Comparison of ENCODE assay signal across 17 mouse cellular contexts in the genomic region with DNA sequence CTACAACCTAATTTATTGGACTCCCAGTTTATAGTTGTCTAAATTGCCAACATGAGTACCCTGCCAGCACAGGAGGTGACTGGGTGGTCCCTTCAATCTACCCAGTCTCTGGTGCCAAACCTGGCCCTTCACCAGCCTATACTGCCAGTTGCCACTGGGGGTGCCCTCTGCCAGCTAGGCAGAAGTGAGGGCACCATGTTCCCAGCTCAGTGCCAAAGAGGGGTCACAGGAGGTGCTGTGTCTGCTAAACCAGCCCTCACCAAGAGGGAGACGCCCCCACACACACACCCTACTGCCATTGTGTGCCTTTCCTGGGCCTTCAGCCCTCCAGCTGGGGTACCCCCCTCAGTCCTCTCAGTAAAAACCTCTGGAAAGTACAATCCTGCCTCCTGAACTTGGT. TPM values are rescaled to one million over a fixed set of nuclear protein-coding genes. Genes with fewer than 3 reads are reported as not detected.
A peak's percentile ranks its signal among the peaks of the same experiment; 100 is the strongest.
DNase-seq lines count a peak whose midpoint lies in the region; ATAC-seq and TF ChIP-seq lines count a peak whose summit lies in the region.
"Had no signal": no experiment of that assay in that cellular context is flagged by ENCODE, and none has a peak within 500 bp of the region (broad histone marks: within the 10 kb centered on the region; RNA-seq: fewer than 3 reads in every experiment).

No protein-coding gene starts in this region.

- H3K4me2 ChIP-seq in liver, postnatal 0 days (ENCODE audit: low read depth, low read length), result no peak overlapping the region
- no peak overlapping the region for H3K4me2 ChIP-seq in liver, embryonic 12.5 days
- no peak overlapping the region for H3K4me2 ChIP-seq in hindbrain, embryonic 11.5 days (replicated peaks; ENCODE audit: low read depth, low read length)
- H3K4me2 ChIP-seq: limb, embryonic 12.5 days; neural tube, embryonic 12.5 days had no signal

- no peak for DNase-seq in heart, adult 2 months
- DNase-seq in heart, postnatal 36 days, result no peak
- no peak for DNase-seq in liver, postnatal 0 days
- peak; percentile 28 to 35 for DNase-seq in B cell, adult 2 months
- DNase-seq in frontal cortex, adult 2 months (ENCODE audit: extremely low spot score in 1 of 2, low spot score in 1 of 2), result no peak
- no peak for DNase-seq in hindbrain, embryonic 11.5 days (ENCODE audit: low spot score)
- DNase-seq: adrenal gland, adult 2 months; cerebellum, adult 9-11 months; heart, adult 18-20 months; heart, postnatal 10 days; kidney, postnatal 10 days had no signal

- H3K9ac ChIP-seq in heart, adult 2 months (ENCODE audit: low read depth, low read length), result no peak overlapping the region
- no peak overlapping the region for H3K9ac ChIP-seq in liver, postnatal 0 days (replicated peaks)
- H3K9ac ChIP-seq in liver, embryonic 12.5 days, result no peak overlapping the region
- H3K9ac ChIP-seq in hindbrain, embryonic 11.5 days (ENCODE audit: low read depth, low read length), result no peak overlapping the region
- H3K9ac ChIP-seq: limb, embryonic 12.5 days; neural tube, embryonic 12.5 days had no signal

- no peaks in the 10 kb centered on the region for H3K79me2 ChIP-seq in heart, adult 2 months (replicated peaks; ENCODE audit: control insufficient read depth, insufficient read depth, low read length)

- H3K4me3 ChIP-seq in heart, adult 2 months, result no peak overlapping the region
- no peak overlapping the region for H3K4me3 ChIP-seq in liver, postnatal 0 days (ENCODE audit: low read depth, low read length)
- H3K4me3 ChIP-seq in liver, embryonic 12.5 days, result no peak overlapping the region
- no peak overlapping the region for H3K4me3 ChIP-seq in bone marrow, adult 2 months (replicated peaks; ENCODE audit: control insufficient read depth, low read depth, low read length)
- no peak overlapping the region for H3K4me3 ChIP-seq in hindbrain, embryonic 11.5 days (ENCODE audit: low read depth, low read length)
- H3K4me3 ChIP-seq: limb, embryonic 12.5 days; neural tube, embryonic 12.5 days had no signal

- no peak for TF ChIP-seq EP300 in heart, adult 2 months (IDR thresholded peaks at IDR 0.05; ENCODE audit: insufficient read depth, low read depth, low read length)
- TF ChIP-seq EP300 in liver, postnatal 0 days (IDR thresholded peaks at IDR 0.05; ENCODE audit: low read depth), result no peak

- no peak for TF ChIP-seq POLR2A in heart, adult 2 months (IDR thresholded peaks at IDR 0.05; ENCODE audit: insufficient read depth, low read depth, low read length)
- TF ChIP-seq POLR2A in bone marrow, adult 2 months (IDR thresholded peaks at IDR 0.05; ENCODE audit: borderline replicate concordance, control insufficient read depth, low read depth, low read length), result no peak

- TF ChIP-seq CTCF in heart, adult 2 months (IDR thresholded peaks at IDR 0.05), result peak; percentile 36
- TF ChIP-seq CTCF in liver, postnatal 0 days (IDR thresholded peaks at IDR 0.05; ENCODE audit: low read depth), result peak; percentile 46
- peak; percentile 31; the same call in 1 of the 2 replicates for TF ChIP-seq CTCF in bone marrow, adult 2 months (IDR thresholded peaks at IDR 0.05; ENCODE audit: control insufficient read depth, insufficient read depth, low read length)

- no peaks in the 10 kb centered on the region for H3K9me3 ChIP-seq in liver, postnatal 0 days (ENCODE audit: low read length)
- H3K9me3 ChIP-seq in liver, embryonic 12.5 days (replicated peaks), result no peaks in the 10 kb centered on the region
- no peaks in the 10 kb centered on the region for H3K9me3 ChIP-seq in hindbrain, embryonic 11.5 days (ENCODE audit: control insufficient read depth, low read length)
- H3K9me3 ChIP-seq: limb, embryonic 12.5 days; neural tube, embryonic 12.5 days had no signal

- no peaks in the 10 kb centered on the region for H3K27me3 ChIP-seq in heart, adult 2 months (ENCODE audit: control insufficient read depth, insufficient read depth, low read length)
- H3K27me3 ChIP-seq in liver, postnatal 0 days (ENCODE audit: insufficient read depth, low read length), result no peaks in the 10 kb centered on the region
- peaks cover 7% of the 10 kb centered on the region; the same call in 1 of the 2 replicates for H3K27me3 ChIP-seq in liver, embryonic 12.5 days (replicated peaks)
- no peaks in the 10 kb centered on the region for H3K27me3 ChIP-seq in hindbrain, embryonic 11.5 days (ENCODE audit: control insufficient read depth, insufficient read depth, low read length)
- H3K27me3 ChIP-seq: neural tube, embryonic 12.5 days had no signal

- no peaks in the 10 kb centered on the region; the same call in 1 of the 2 replicates for H3K4me1 ChIP-seq in heart, adult 2 months (ENCODE audit: control insufficient read depth, insufficient read depth, low read length)
- no peaks in the 10 kb centered on the region for H3K4me1 ChIP-seq in liver, postnatal 0 days (ENCODE audit: insufficient read depth)
- H3K4me1 ChIP-seq in liver, embryonic 12.5 days, result no peaks in the 10 kb centered on the region
- H3K4me1 ChIP-seq in bone marrow, adult 2 months (ENCODE audit: control insufficient read depth, insufficient read depth, low read length), result no peaks in the 10 kb centered on the region
- H3K4me1 ChIP-seq in hindbrain, embryonic 11.5 days (replicated peaks; ENCODE audit: control insufficient read depth, insufficient read depth, low read length), result no peaks in the 10 kb centered on the region
- H3K4me1 ChIP-seq: limb, embryonic 12.5 days; neural tube, embryonic 12.5 days had no signal

- 57% methylated on average over 1 of the region's 1 CpGs for WGBS in heart, adult 2 months
- 55% methylated on average over 1 of the region's 1 CpGs for WGBS in liver, postnatal 0 days (ENCODE audit: insufficient replicate concordance)
- 56% methylated on average over 1 of the region's 1 CpGs for WGBS in liver, embryonic 12.5 days (ENCODE audit: insufficient replicate concordance)
- WGBS in bone marrow, adult 2 months, result 74% methylated on average over 1 of the region's 1 CpGs
- 88% methylated on average over 1 of the region's 1 CpGs for WGBS in hindbrain, embryonic 11.5 days

- ATAC-seq in liver, postnatal 0 days, result no peak
- no peak for ATAC-seq in liver, embryonic 12.5 days
- ATAC-seq in hindbrain, embryonic 11.5 days (ENCODE audit: low FRiP score), result no peak
- ATAC-seq: midbrain, embryonic 16.5 days had no signal

- H3K27ac ChIP-seq in heart, adult 2 months, result no peak overlapping the region
- H3K27ac ChIP-seq in liver, postnatal 0 days (ENCODE audit: low read depth), result no peak overlapping the region
- no peak overlapping the region for H3K27ac ChIP-seq in liver, embryonic 12.5 days
- no peak overlapping the region for H3K27ac ChIP-seq in bone marrow, adult 2 months (ENCODE audit: control insufficient read depth, insufficient read depth, low read depth, low read length, poor library complexity)
- H3K27ac ChIP-seq in hindbrain, embryonic 11.5 days (ENCODE audit: low read depth, low read length), result no peak overlapping the region
- H3K27ac ChIP-seq: limb, embryonic 12.5 days; macrophage; neural tube, embryonic 12.5 days had no signal

- H3K36me3 ChIP-seq in heart, adult 2 months (ENCODE audit: control insufficient read depth, insufficient read depth, low read length), result no peaks in the 10 kb centered on the region
- H3K36me3 ChIP-seq in liver, postnatal 0 days (replicated peaks; ENCODE audit: insufficient read depth, low read length), result no peaks in the 10 kb centered on the region; the same call in 1 of the 2 replicates
- H3K36me3 ChIP-seq in liver, embryonic 12.5 days, result peaks cover 7% of the 10 kb centered on the region; the same call in 1 of the 2 replicates
- no peaks in the 10 kb centered on the region for H3K36me3 ChIP-seq in hindbrain, embryonic 11.5 days (ENCODE audit: control insufficient read depth, insufficient read depth, low read length)
- H3K36me3 ChIP-seq: limb, embryonic 12.5 days; neural tube, embryonic 12.5 days had no signal

- intact Hi-C loops in heart, adult 2 months (cut with DNase I), result no loop called here
- intact Hi-C loops in heart, postnatal 36 days (cut with DNase I), result no loop called here

RNA-seq across cellular contexts. Expression of a gene that starts 18.7 kb away (rescaled TPM):
- total RNA-seq in heart, adult 2 months (2021), result 1 to 10 TPM; 1.0 to 2.0 TPM
- 4.5 and 4.7 TPM in 2 replicates for polyA plus RNA-seq in heart, adult 2 months (2012; rRNA removed)
- 1 to 10 TPM; 1.6 to 2.1 TPM for total RNA-seq in heart, postnatal 36 days (2021)
- polyA plus RNA-seq in liver, postnatal 0 days (2015; fragmentation: Nextera tagmentation; extraction: Ambion mirVana), result 0.15 and 0.23 TPM in 2 replicates
- 0.17 and 0.28 TPM in 2 replicates for polyA plus RNA-seq in liver, embryonic 12.5 days (2016; fragmentation: Nextera tagmentation; extraction: Ambion mirVana)
- 0.32 TPM in 1 of 2 replicates, not detected in the other for polyA plus RNA-seq in bone marrow, adult 2 months (2011; ENCODE audit: insufficient read depth, insufficient read length, low replicate concordance, missing spikeins)
- 11.4 and 12.2 TPM in 2 replicates for polyA plus RNA-seq in frontal cortex, adult 2 months (2012; rRNA removed)
- polyA plus RNA-seq in hindbrain, embryonic 11.5 days (2014; fragmentation: Nextera tagmentation; extraction: Ambion mirVana), result 0.28 TPM in 1 of 2 replicates, not detected in the other

RNA-seq across cellular contexts. Expression of a gene that starts 21.8 kb away (rescaled TPM):
- 10 to 100 TPM; 25.4 to 29.7 TPM for total RNA-seq in heart, adult 2 months (2021)
- polyA plus RNA-seq in heart, adult 2 months (2012; rRNA removed), result 32.9 and 35.3 TPM in 2 replicates
- 10 to 100 TPM; 29.6 to 33.6 TPM for total RNA-seq in heart, postnatal 36 days (2021)
- polyA plus RNA-seq in liver, postnatal 0 days (2015; fragmentation: Nextera tagmentation; extraction: Ambion mirVana), result 7.0 and 7.5 TPM in 2 replicates
- 9.9 and 10.6 TPM in 2 replicates for polyA plus RNA-seq in liver, embryonic 12.5 days (2016; fragmentation: Nextera tagmentation; extraction: Ambion mirVana)
- 12.6 and 17.6 TPM in 2 replicates for polyA plus RNA-seq in bone marrow, adult 2 months (2011; ENCODE audit: insufficient read depth, insufficient read length, low replicate concordance, missing spikeins)
- 15.8 and 17.6 TPM in 2 replicates for polyA plus RNA-seq in frontal cortex, adult 2 months (2012; rRNA removed)
- 7.6 and 8.7 TPM in 2 replicates for polyA plus RNA-seq in hindbrain, embryonic 11.5 days (2014; fragmentation: Nextera tagmentation; extraction: Ambion mirVana)

RNA-seq across cellular contexts. Expression of a gene that starts 22.2 kb away (rescaled TPM):
- total RNA-seq in heart, adult 2 months (2021), result 10 to 100 TPM; 71.8 to 79.5 TPM
- 43.1 and 70.9 TPM in 2 replicates for polyA plus RNA-seq in heart, adult 2 months (2012; rRNA removed)
- 10 to 100 TPM; 74.2 to 83.4 TPM for total RNA-seq in heart, postnatal 36 days (2021)
- polyA plus RNA-seq in liver, postnatal 0 days (2015; fragmentation: Nextera tagmentation; extraction: Ambion mirVana), result 143 and 144 TPM in 2 replicates
- 173 and 175 TPM in 2 replicates for polyA plus RNA-seq in liver, embryonic 12.5 days (2016; fragmentation: Nextera tagmentation; extraction: Ambion mirVana)
- 52.5 and 94.6 TPM in 2 replicates for polyA plus RNA-seq in bone marrow, adult 2 months (2011; ENCODE audit: insufficient read depth, insufficient read length, low replicate concordance, missing spikeins)
- 77.3 and 81.6 TPM in 2 replicates for polyA plus RNA-seq in frontal cortex, adult 2 months (2012; rRNA removed)
- polyA plus RNA-seq in hindbrain, embryonic 11.5 days (2014; fragmentation: Nextera tagmentation; extraction: Ambion mirVana), result 146 and 155 TPM in 2 replicates

RNA-seq across cellular contexts. Expression of a gene that starts 36.0 kb away (rescaled TPM):
- total RNA-seq in heart, adult 2 months (2021), result 10 to 100 TPM; 26.1 to 29.9 TPM
- 64.2 and 76.7 TPM in 2 replicates for polyA plus RNA-seq in heart, adult 2 months (2012; rRNA removed)
- 10 to 100 TPM; 31.0 to 33.7 TPM for total RNA-seq in heart, postnatal 36 days (2021)
- 1.7 TPM in 2 replicates for polyA plus RNA-seq in liver, postnatal 0 days (2015; fragmentation: Nextera tagmentation; extraction: Ambion mirVana)
- polyA plus RNA-seq in liver, embryonic 12.5 days (2016; fragmentation: Nextera tagmentation; extraction: Ambion mirVana), result 0.89 and 1.2 TPM in 2 replicates
- polyA plus RNA-seq in bone marrow, adult 2 months (2011; ENCODE audit: insufficient read depth, insufficient read length, low replicate concordance, missing spikeins), result 26.5 and 49.6 TPM in 2 replicates
- polyA plus RNA-seq in frontal cortex, adult 2 months (2012; rRNA removed), result 19.1 and 20.2 TPM in 2 replicates
- 1.3 and 1.6 TPM in 2 replicates for polyA plus RNA-seq in hindbrain, embryonic 11.5 days (2014; fragmentation: Nextera tagmentation; extraction: Ambion mirVana)

RNA-seq across cellular contexts. Expression of a gene that starts 48.5 kb away (rescaled TPM):
- total RNA-seq in heart, adult 2 months (2021), result 100 to 1,000 TPM; 573 to 710 TPM
- 1,208 and 1,962 TPM in 2 replicates for polyA plus RNA-seq in heart, adult 2 months (2012; rRNA removed)
- total RNA-seq in heart, postnatal 36 days (2021), result 100 to 1,000 TPM; 621 to 648 TPM
- polyA plus RNA-seq in liver, postnatal 0 days (2015; fragmentation: Nextera tagmentation; extraction: Ambion mirVana), result 83.7 and 88.1 TPM in 2 replicates
- 141 TPM in 2 replicates for polyA plus RNA-seq in liver, embryonic 12.5 days (2016; fragmentation: Nextera tagmentation; extraction: Ambion mirVana)
- 56.6 and 111 TPM in 2 replicates for polyA plus RNA-seq in bone marrow, adult 2 months (2011; ENCODE audit: insufficient read depth, insufficient read length, low replicate concordance, missing spikeins)
- 545 and 567 TPM in 2 replicates for polyA plus RNA-seq in frontal cortex, adult 2 months (2012; rRNA removed)
- 191 and 206 TPM in 2 replicates for polyA plus RNA-seq in hindbrain, embryonic 11.5 days (2014; fragmentation: Nextera tagmentation; extraction: Ambion mirVana)

Comparison
In these comparisons a context has a peak if more than half of its experiments do, and no peak if none do; other contexts are left out.
1. DNase-seq: peak in B cell, adult 2 months (2 of 2); none in heart, adult 2 months (0 of 2), heart, postnatal 36 days (0 of 2), liver, postnatal 0 days (single experiment), frontal cortex, adult 2 months (0 of 2) and hindbrain, embryonic 11.5 days (single experiment).
2. Peak in every context shown above with its lines, with median percentiles within 50 percentile points of each other: CTCF ChIP-seq.